Mouse (Mus musculus): ENCODE data around the gene Pax1.

- TF ChIP-seq CTCF (IDR thresholded peaks at IDR 0.05; ENCODE audit: low read depth) (no peak), EP300 (IDR thresholded peaks at IDR 0.05; ENCODE audit: low read depth) (no peak)
These were observed 68.1 kb downstream of the Pax1 start for GRCm38 (mm10) chr2:147429607-147430356.
